Mouse (Mus musculus) lung, adult 2 months (tissue): ENCODE measurements around the gene Ebf4. TPM values are rescaled to one million over a fixed set of nuclear protein-coding genes. Genes with fewer than 3 reads are reported as not detected.
A peak's percentile ranks its signal among the peaks of the same experiment; 100 is the strongest.

ENCODE experiments used
- DNase-seq: peaks from one replicate; pipeline ENCODE4 v3.0.0; 2022
- H3K4me1 ChIP-seq: fragments of 200-500 bp; 2 replicates; pipeline ENCODE4 v1.6.1; 2011; ENCODE audit warnings: low read length; ENCODE audit not compliant: control insufficient read depth, insufficient read depth
- H3K4me3 ChIP-seq: fragments of 200-500 bp; replicated peaks from 2 replicates; pipeline ENCODE3; 2011; ENCODE audit warnings: low read depth, mild to moderate bottlenecking, control low read depth, low read length; ENCODE audit errors: extremely low read depth
- CTCF ChIP-seq: fragments of 200-500 bp; IDR thresholded peaks from 2 replicates; pipeline ENCODE4 v1.5.1; 2011; ENCODE audit warnings: mild to moderate bottlenecking, low read length, control low read depth; ENCODE audit not compliant: insufficient read depth
- POLR2A ChIP-seq: fragments of 200-500 bp; IDR thresholded peaks from 2 replicates; pipeline ENCODE4 v1.6.1; 2011; ENCODE audit warnings: low read depth, mild to moderate bottlenecking, control low read depth, low read length, borderline replicate concordance; ENCODE audit errors: extremely low read depth
- WGBS: fragments of 180-500 bp; shearing (Covaris S2); methylation state at CpG from one replicate; pipeline ENCODE4 v1.1.7; 2018; 5-methylcytosine and 5-hydroxymethylcytosine counted together
- polyA plus RNA-seq: library from polyadenylated mRNA; depleted of rRNA; stranded (reverse); fragments of >200 nt; gene quantifications from 2 replicates; pipeline ENCODE4 v1.2.3, GENCODE M21; 2012; rRNA removed

Ebf4 gene
- 3.6 and 3.8 TPM in 2 replicates for polyA plus RNA-seq

DNA sequence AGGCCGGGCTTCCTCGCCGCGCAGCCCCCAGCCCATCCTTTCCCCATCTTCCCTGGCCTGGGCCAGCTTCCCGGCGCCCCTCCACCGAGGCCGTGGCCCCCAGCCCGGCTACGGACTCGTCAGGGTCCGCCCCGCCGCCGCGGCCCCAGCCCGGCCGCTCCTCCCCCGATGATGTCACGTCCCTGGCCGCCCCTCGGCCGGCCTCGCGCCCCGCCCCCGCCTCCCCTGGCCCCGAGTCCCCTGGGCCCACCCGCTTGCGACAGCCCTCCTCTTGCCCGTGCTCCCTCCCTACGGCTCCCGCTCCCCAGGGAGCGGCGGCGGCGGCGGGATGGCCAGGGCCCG lies at the start of gene Ebf4:
Gene Ebf4 (plus strand): TSS at position 234 of the 342 bp plus-strand sequence.
- WGBS = 3% methylated on average over 26 of the region's 39 CpGs
- peaks cover 3% of the 10 kb centered on the region; the same call in 1 of the 2 replicates for H3K4me1 ChIP-seq
- peak within 1 kb of the TSS; percentile 55 for H3K4me3 ChIP-seq
- no peak for TF ChIP-seq POLR2A
- no peak for TF ChIP-seq CTCF
- DNase-seq = peak; percentile 45

- WGBS = 42% methylated on average over 9 of the region's 9 CpGs
- Histone ChIP-seq H3K4me3 (no peak overlapping the region), H3K4me1 (no peaks in the 10 kb centered on the region)
- DNase-seq = peak; percentile 5
- TF ChIP-seq POLR2A (no peak), CTCF (peak; percentile 21; the same call in 1 of the 2 replicates)
Measured at GRCm38 (mm10) chr2:130246912-130247311, 48.1 kb upstream of the Ebf4 start.

DNA sequence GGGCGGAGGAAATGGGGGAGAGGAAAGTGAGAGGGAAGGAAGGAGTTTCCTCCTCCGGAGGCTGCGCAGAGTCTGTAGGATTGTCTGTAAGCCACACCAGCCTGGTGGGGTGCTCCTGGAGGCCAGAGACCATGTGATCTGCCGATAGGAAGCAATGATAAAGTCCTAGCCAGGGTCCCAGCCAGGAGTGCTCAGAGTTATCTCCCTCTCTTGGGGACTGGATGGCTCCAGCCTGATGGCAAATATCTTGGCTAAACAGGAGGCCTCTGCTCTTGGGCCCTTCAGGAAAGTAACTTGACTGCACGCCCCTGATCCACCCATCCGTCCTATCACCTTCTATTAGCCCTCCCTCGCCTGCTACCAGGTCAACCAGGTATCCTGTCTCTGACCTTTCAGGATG lies 46.7 kb upstream of the Ebf4 start:
- H3K4me1 ChIP-seq = no peaks in the 10 kb centered on the region
- DNase-seq = no peak
- TF ChIP-seq CTCF (no peak), POLR2A (no peak)
- WGBS = 66% methylated on average over 7 of the region's 7 CpGs
- H3K4me3 ChIP-seq = no peak overlapping the region

DNA sequence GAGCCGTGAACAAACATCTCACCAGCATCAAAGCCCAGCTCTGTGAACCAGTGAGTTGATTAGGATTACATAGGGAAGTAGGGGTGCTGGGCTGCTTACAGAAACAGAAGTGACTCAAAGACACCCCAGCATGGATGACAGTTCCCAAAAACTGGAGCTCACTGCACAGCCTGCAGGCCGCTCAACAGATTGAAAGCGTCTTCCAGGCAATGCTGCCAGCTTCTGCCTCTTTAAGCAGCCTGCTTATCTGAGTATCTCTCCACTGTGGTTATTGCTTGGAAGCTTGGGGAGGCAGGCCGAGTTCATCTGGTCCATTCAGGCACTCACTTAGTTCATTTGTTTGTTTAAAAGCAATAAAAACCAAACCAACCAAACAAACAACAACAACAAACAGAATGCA lies 38.2 kb upstream of the Ebf4 start:
- no peak for DNase-seq
- Histone ChIP-seq H3K4me1 (no peaks in the 10 kb centered on the region), H3K4me3 (no peak overlapping the region)
- WGBS = 67% methylated on average over 4 of the region's 4 CpGs
- TF ChIP-seq CTCF = no peak
- no peak for TF ChIP-seq POLR2A

GRCm38 (mm10) chr2:130260822-130261221 lies 34.1 kb upstream of the Ebf4 start:
- 71% methylated on average over 4 of the region's 4 CpGs for WGBS
- H3K4me3 ChIP-seq = no peak overlapping the region
- DNase-seq = no peak
- no peaks in the 10 kb centered on the region for H3K4me1 ChIP-seq
- TF ChIP-seq CTCF (no peak), POLR2A (no peak)

- H3K4me1 ChIP-seq = no peaks in the 10 kb centered on the region
- TF ChIP-seq CTCF = no peak
- no peak for TF ChIP-seq POLR2A
- WGBS = 61% methylated on average over 2 of the region's 2 CpGs
- no peak for DNase-seq
- H3K4me3 ChIP-seq = no peak overlapping the region
Measured at GRCm38 (mm10) chr2:130261914-130262313, 33.1 kb upstream of the Ebf4 start.

DNA sequence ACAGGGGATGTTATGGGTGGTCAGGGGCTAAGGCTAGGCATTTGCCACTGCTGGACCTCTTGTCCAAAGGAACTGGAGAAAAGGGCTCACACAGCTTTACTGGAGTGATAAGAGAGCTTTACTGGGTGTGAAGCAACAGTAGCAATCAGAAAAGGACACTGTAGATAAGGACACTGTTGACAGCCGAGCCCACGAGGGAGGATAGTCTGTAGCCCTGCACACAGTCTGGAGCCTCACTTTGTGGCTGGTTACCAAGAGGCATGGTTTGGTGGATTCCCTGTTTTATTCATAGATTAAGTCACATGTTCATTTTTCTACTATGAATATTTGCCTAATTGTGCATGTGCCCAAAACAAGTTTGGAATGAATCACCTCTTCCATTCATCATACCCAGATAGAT lies 32.6 kb upstream of the Ebf4 start:
- Histone ChIP-seq H3K4me1 (no peaks in the 10 kb centered on the region), H3K4me3 (no peak overlapping the region)
- no peak for DNase-seq
- TF ChIP-seq POLR2A = no peak
- no peak for TF ChIP-seq CTCF
- 34% methylated on average over 2 of the region's 2 CpGs for WGBS

DNA sequence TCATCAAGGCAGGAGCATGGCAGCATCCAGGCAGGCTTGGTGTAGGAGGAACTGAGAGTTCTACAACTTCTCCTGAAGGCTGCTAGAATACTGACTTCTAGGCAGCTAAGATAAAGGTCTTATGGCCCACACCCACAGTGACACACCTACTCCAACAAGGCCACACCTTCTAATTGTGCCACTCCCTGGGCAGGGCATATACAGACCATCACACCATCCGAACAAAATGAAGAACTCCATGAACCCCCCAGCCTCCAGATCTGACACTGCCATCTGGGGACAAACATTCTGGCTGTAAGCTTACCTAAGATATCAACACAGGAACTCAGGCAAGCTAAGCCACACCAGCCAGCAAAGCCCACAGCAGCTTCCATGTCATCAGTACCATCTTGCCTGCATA lies 29.4 kb upstream of the Ebf4 start:
- Histone ChIP-seq H3K4me3 (no peak overlapping the region), H3K4me1 (no peaks in the 10 kb centered on the region)
- TF ChIP-seq POLR2A (no peak), CTCF (no peak)
- 50% methylated on average over 1 of the region's 1 CpGs for WGBS
- no peak for DNase-seq

GRCm38 (mm10) chr2:130268074-130268473 lies 26.9 kb upstream of the Ebf4 start:
- WGBS = 59% methylated on average over 7 of the region's 7 CpGs
- no peak overlapping the region for H3K4me3 ChIP-seq
- H3K4me1 ChIP-seq = no peaks in the 10 kb centered on the region
- no peak for TF ChIP-seq POLR2A
- TF ChIP-seq CTCF = no peak
- no peak for DNase-seq

DNA sequence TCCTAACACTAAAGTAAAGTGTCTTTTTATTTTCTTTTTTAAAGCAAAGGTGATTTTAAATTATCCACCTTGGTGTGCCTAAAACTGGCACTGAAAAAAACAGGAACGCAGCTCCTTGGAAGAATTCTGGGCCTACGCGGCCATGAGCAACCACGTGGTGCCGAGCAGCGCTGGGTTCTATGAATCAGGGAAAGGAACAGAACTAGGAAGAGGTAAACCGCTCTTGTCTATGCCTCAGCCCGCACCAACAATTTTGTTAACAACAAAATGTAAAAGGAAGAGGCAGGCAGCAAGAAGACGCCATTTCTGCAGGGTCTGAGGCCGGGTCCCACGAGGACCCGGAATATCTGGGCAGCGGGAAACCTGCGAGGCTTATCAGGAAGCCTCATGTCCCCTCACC lies 21.2 kb upstream of the Ebf4 start:
- Histone ChIP-seq H3K4me3 (peak overlapping the region; percentile 74), H3K4me1 (peaks cover 3% of the 10 kb centered on the region; the same call in 1 of the 2 replicates)
- TF ChIP-seq POLR2A (no peak), CTCF (no peak)
- DNase-seq = no peak
- WGBS = 2% methylated on average over 14 of the region's 14 CpGs
